Mouse (Mus musculus): ENCODE measurements around the gene 3110009E18Rik.

- TF ChIP-seq CTCF (IDR thresholded peaks at IDR 0.05): no peak
- TF ChIP-seq EP300 (IDR thresholded peaks at IDR 0.05): no peak
Observed at GRCm38 (mm10) chr1:120177141-120177540, 56.2 kb downstream of the 3110009E18Rik start.

Measured in lung, postnatal 0 days (tissue).